Mouse (Mus musculus): ENCODE data around the gene Fam131a.

DNA sequence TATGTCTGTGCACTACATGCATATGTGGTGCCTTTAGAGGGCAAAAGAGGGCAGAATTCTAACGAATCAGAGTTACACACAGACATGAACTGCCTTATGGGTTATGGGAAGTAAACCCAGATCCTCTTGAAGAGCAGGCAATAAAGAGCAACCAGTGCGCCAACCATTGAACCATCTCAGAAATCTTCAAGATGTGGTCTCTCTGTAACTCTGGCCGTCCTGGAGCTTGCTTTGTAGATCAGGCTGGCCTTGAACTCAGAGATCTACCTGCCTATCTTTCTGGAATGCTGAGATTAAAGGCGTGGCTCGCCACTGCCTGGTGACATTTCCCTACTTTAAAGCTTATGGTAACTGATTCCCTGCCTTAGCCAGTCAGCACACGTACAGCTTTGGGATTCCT, 21.2 kb upstream of the Fam131a start:
- TF ChIP-seq CTCF (IDR thresholded peaks at IDR 0.05; ENCODE audit: borderline replicate concordance, insufficient read depth, low read length) (no peak), POLR2A (IDR thresholded peaks at IDR 0.05; ENCODE audit: low read depth, low read length) (no peak)

Data from embryonic fibroblast, embryonic 13.5 days (primary cell).